Mouse (Mus musculus): ENCODE measurements around the gene Pola1. TPM values are rescaled to one million over a fixed set of nuclear protein-coding genes. Genes with fewer than 3 reads are reported as not detected.

Gene Pola1
- 10 to 100 TPM in 1 of 2 experiments, 1 to 10 TPM in 1; 7.9 to 14.8 TPM for polyA plus RNA-seq (2017; shearing (Covaris generic))

DNA sequence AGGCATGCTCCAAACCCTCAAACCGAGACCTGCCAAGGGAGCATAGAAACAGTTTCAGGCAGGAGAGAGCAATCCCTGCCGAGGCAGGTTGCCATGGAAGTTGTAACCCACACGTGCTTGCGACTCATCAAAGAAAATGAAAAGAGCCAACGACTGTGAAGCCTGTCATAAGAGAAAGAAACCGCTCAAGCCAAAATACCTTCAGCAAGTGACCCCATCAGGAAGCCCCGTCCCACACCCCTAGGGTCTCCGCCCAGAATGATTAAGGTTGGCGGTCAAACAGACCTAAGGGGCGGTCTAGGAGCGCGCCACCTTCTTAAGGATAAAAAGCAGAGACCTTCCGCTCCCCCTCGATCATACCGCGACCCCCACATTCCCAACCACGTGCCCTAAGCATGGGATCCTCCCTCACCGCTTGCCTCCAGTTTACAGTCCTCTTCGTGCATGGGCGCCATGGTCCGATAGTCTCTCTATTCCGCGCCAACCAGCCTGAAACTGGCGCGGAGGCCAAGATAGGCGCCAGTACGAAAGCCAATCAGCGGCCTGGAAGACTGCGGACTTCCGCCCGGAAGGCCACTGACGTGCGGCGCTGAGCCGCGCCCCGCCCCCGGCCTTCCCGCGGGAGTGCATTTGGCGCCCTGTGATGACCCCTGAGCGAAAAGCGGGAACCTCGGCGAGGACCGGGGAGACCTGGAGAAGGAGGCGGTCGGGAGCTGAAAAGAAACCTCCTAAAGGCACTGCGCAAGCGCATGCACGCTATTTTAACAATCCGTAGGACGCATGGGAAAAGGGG, at the start of gene Pola1:
Pola1 (minus strand) TSS at position 499 of the 793 bp plus-strand sequence.

DNA sequence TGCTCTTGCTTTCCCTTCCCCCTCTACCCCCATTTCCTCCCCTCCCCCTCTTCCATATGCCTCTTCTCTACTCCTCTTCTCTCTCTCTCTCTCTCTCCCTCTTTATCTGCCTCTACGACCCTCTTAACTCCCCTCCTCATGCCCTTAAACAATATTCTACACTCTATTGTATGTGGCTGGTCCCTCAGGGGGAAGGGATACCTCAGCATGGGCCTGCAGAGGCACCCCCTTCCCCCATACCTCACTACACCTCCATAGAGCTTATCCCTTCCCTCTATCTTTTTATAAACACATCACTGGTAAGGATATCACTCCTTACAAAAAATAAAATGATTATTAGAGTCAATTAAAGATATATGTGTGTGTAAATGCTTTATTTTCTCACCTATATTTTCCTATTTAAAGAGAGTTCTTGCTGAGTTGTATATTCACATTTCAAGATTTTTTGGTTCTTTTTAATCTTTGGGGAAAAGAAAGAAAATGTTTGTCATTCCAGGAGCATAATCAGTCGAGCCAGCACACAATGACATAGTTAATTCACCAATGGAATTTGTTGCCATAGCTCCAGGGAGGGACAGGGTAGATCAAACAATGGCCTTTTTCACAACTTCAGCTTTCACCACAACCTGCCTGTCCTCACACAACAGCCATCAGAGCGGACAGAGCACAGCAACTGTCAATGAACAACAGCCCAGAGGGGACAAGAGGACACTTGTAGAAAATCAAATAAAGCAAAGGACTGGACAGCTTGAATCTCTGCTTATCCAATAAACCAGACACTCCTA, 22.5 kb upstream of the Pola1 start, which contains the start of gene Pcyt1b:
Pcyt1b (plus strand) TSS at position 646 of the 785 bp plus-strand sequence.

DNA sequence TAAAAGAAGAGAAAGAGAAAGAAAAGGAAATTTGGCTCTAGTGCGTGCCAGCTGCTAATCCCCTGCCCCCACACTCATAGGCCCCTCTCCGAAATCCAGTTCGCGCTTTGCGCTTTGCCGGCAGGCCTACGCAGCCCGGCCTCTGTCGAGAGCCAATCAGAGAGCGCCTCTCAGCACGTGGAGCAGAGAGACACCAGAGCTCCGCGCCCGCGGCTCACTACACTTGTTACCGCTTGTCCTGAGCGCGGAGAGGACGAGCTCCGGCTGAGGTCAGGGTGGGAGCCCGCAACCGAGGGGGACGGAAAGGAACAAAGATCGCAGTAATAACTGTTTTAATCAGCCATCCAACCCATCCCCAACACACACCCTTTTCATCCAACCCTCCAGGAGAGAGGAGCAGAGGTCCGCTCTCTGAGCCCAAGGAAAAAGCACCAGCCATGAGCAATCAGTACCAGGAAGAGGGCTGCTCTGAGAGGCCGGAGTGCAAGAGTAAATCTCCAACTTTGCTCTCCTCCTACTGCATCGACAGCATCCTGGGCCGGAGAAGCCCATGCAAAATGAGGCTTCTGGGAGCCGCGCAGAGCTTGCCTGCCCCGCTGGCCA, 345.6 kb downstream of the Pola1 start, which contains the start of gene Arx:
Arx (plus strand) TSS at position 155 of the 603 bp plus-strand sequence.

Other genes with a start within 250 kb of the Pola1 start
- gene Pcyt1b, start 22.7 kb upstream of the Pola1 start, polyA plus RNA-seq (2017; shearing (Covaris generic)): 1 to 10 TPM; 1.9 to 3.4 TPM
- gene Pdk3, start 200.0 kb upstream of the Pola1 start, polyA plus RNA-seq (2017; shearing (Covaris generic)): 10 to 100 TPM; 41.1 to 41.6 TPM

All from activated CD4-positive, CD25-positive, alpha-beta regulatory T cell (primary cell).